Mouse (Mus musculus) liver, embryonic 15.5 days (tissue): ENCODE results near the gene Fkbp9. TPM values are rescaled to one million over a fixed set of nuclear protein-coding genes. Genes with fewer than 3 reads are reported as not detected.
A peak's percentile ranks its signal among the peaks of the same experiment; 100 is the strongest.

Experiments
- ATAC-seq: fragments of 200-750 bp; cut with Nextera tagmentation; 2 replicates; pipeline ENCODE4 v1.8.0; 2017; ENCODE audit warnings: moderate number of reproducible peaks, mild to moderate bottlenecking, moderate library complexity; ENCODE audit not compliant: insufficient read depth
- H3K27ac ChIP-seq: fragments of 300-500 bp; sonication (generic); replicated peaks from 2 replicates; pipeline ENCODE4 v1.5.1; 2015; ENCODE audit warnings: mild to moderate bottlenecking, inconsistent platforms
- H3K27me3 ChIP-seq: fragments of 300-500 bp; sonication (generic); 2 replicates; pipeline ENCODE4 v1.6.1; 2015; ENCODE audit warnings: mild to moderate bottlenecking, inconsistent platforms
- H3K36me3 ChIP-seq: fragments of 300-500 bp; sonication (generic); replicated peaks from 2 replicates; pipeline ENCODE4 v1.6.1; 2015; ENCODE audit warnings: moderate library complexity, mild to moderate bottlenecking, inconsistent platforms
- H3K4me1 ChIP-seq: fragments of 300-500 bp; sonication (generic); replicated peaks from 2 replicates; pipeline ENCODE4 v1.6.1; 2015; ENCODE audit warnings: inconsistent platforms
- H3K4me2 ChIP-seq: fragments of 300-500 bp; sonication (generic); 2 replicates; pipeline ENCODE4 v1.6.1; 2015; ENCODE audit warnings: moderate library complexity, mild to moderate bottlenecking, inconsistent platforms
- H3K4me3 ChIP-seq: fragments of 300-500 bp; sonication (generic); replicated peaks from 2 replicates; pipeline ENCODE4 v1.5.1; 2015; ENCODE audit warnings: mild to moderate bottlenecking, inconsistent platforms
- H3K9ac ChIP-seq: fragments of 300-500 bp; sonication (generic); 2 replicates; pipeline ENCODE4 v1.6.1; 2015; ENCODE audit warnings: moderate library complexity, mild to moderate bottlenecking, inconsistent platforms
- H3K9me3 ChIP-seq: fragments of 300-500 bp; sonication (generic); replicated peaks from 2 replicates; pipeline ENCODE4 v1.6.1; 2016; ENCODE audit warnings: inconsistent platforms
- WGBS: fragments of 180-500 bp; shearing (Covaris S2); methylation state at CpG from one replicate; pipeline ENCODE4 v1.1.7; 2015; ENCODE audit warnings: mixed read lengths; ENCODE audit not compliant: insufficient replicate concordance; 5-methylcytosine and 5-hydroxymethylcytosine counted together
- polyA plus RNA-seq: library from polyadenylated mRNA; unstranded; fragments of >200 nt; fragmentation: Nextera tagmentation; extraction: Ambion mirVana; gene quantifications from 2 replicates; pipeline ENCODE4 v1.2.1, GENCODE M21; 2015

Fkbp9 gene
- polyA plus RNA-seq, 1 experiment from 2014 or later = 23.7 TPM

- Histone ChIP-seq H3K9me3 (no peaks in the 10 kb centered on the region), H3K4me1 (no peaks in the 10 kb centered on the region), H3K36me3 (no peaks in the 10 kb centered on the region), H3K4me2 (no peak overlapping the region), H3K27ac (no peak overlapping the region), H3K27me3 (peaks cover 20% of the 10 kb centered on the region), H3K9ac (no peak overlapping the region), H3K4me3 (no peak overlapping the region)
- WGBS = 87% methylated on average over 4 of the region's 4 CpGs
- ATAC-seq = no peak
These were observed 26.8 kb upstream of the Fkbp9 start for GRCm38 (mm10) chr6:56805026-56805425.

GRCm38 (mm10) chr6:56806195-56806594 is 25.7 kb upstream of the Fkbp9 start:
- H3K4me2 ChIP-seq = no peak overlapping the region
- H3K4me1 ChIP-seq = no peaks in the 10 kb centered on the region
- ATAC-seq = no peak
- H3K27me3 ChIP-seq = peaks cover 20% of the 10 kb centered on the region
- no peak overlapping the region for H3K27ac ChIP-seq
- H3K9me3 ChIP-seq = no peaks in the 10 kb centered on the region
- no peak overlapping the region for H3K4me3 ChIP-seq
- no peak overlapping the region for H3K9ac ChIP-seq
- WGBS = 53% methylated on average over 2 of the region's 2 CpGs
- no peaks in the 10 kb centered on the region for H3K36me3 ChIP-seq

GRCm38 (mm10) chr6:56808656-56809055 is 23.2 kb upstream of the Fkbp9 start:
- Histone ChIP-seq H3K9me3 (no peaks in the 10 kb centered on the region), H3K27ac (no peak overlapping the region), H3K36me3 (no peaks in the 10 kb centered on the region), H3K27me3 (peaks cover 20% of the 10 kb centered on the region), H3K4me2 (no peak overlapping the region), H3K4me3 (no peak overlapping the region), H3K9ac (no peak overlapping the region), H3K4me1 (no peaks in the 10 kb centered on the region)
- 12% methylated on average over 3 of the region's 3 CpGs for WGBS
- peak; percentile 52; the same call in 1 of the 2 replicates for ATAC-seq

GRCm38 (mm10) chr6:56813332-56813731 is 18.5 kb upstream of the Fkbp9 start:
- 50% methylated on average over 2 of the region's 2 CpGs for WGBS
- H3K27ac ChIP-seq = no peak overlapping the region

GRCm38 (mm10) chr6:56818436-56819123 is 13.3 kb upstream of the Fkbp9 start:
- Histone ChIP-seq H3K27me3 (no peaks in the 10 kb centered on the region), H3K4me3 (no peak overlapping the region), H3K27ac (no peak overlapping the region), H3K4me1 (peaks cover 4% of the 10 kb centered on the region; the same call in 1 of the 2 replicates), H3K4me2 (no peak overlapping the region), H3K36me3 (no peaks in the 10 kb centered on the region), H3K9ac (no peak overlapping the region), H3K9me3 (no peaks in the 10 kb centered on the region)
- 65% methylated on average over 5 of the region's 5 CpGs for WGBS
- no peak for ATAC-seq

More at GRCm38 (mm10) chr6:56813332-56813731, 18.5 kb upstream of the Fkbp9 start:
- ATAC-seq = no peak
- H3K4me2 ChIP-seq = no peak overlapping the region
- H3K27me3 ChIP-seq = 0 out of 2 replicates have a peak, but pooled peaks cover 1% of the 10 kb centered on the region
- no peak overlapping the region for H3K4me3 ChIP-seq
- H3K4me1 ChIP-seq = no peaks in the 10 kb centered on the region
- no peak overlapping the region for H3K9ac ChIP-seq
- H3K9me3 ChIP-seq = no peaks in the 10 kb centered on the region
- no peaks in the 10 kb centered on the region for H3K36me3 ChIP-seq

GRCm38 (mm10) chr6:56819124-56819487 is 12.8 kb upstream of the Fkbp9 start:
- no peak overlapping the region for H3K4me2 ChIP-seq
- no peaks in the 10 kb centered on the region for H3K36me3 ChIP-seq
- H3K4me3 ChIP-seq = no peak overlapping the region
- ATAC-seq = no peak
- H3K27ac ChIP-seq = no peak overlapping the region
- no peaks in the 10 kb centered on the region for H3K9me3 ChIP-seq
- H3K4me1 ChIP-seq = peaks cover 4% of the 10 kb centered on the region; the same call in 1 of the 2 replicates
- no peak overlapping the region for H3K9ac ChIP-seq
- no peaks in the 10 kb centered on the region for H3K27me3 ChIP-seq
- 68% methylated on average over 2 of the region's 2 CpGs for whole genome bisulfite sequencing

- no peaks in the 10 kb centered on the region for H3K36me3 ChIP-seq
- no peak overlapping the region for H3K9ac ChIP-seq
- no peaks in the 10 kb centered on the region for H3K9me3 ChIP-seq
- peaks cover 2% of the 10 kb centered on the region; the same call in 1 of the 2 replicates for H3K27me3 ChIP-seq
- no peak for ATAC-seq
- no peak overlapping the region for H3K4me2 ChIP-seq
- no peak overlapping the region for H3K4me3 ChIP-seq
- WGBS = 35% methylated on average over 3 of the region's 3 CpGs
- H3K27ac ChIP-seq = no peak overlapping the region
- peaks cover 16% of the 10 kb centered on the region for H3K4me1 ChIP-seq
These were observed 6.2 kb upstream of the Fkbp9 start for GRCm38 (mm10) chr6:56825657-56826056.

GRCm38 (mm10) chr6:56832407-56832796 is 543 bp downstream of the Fkbp9 start:
- no peaks in the 10 kb centered on the region for H3K36me3 ChIP-seq
- H3K27me3 ChIP-seq = peaks cover 20% of the 10 kb centered on the region
- peak overlapping the region; percentile 42; the same call in 1 of the 2 replicates for H3K27ac ChIP-seq
- no peaks in the 10 kb centered on the region for H3K9me3 ChIP-seq
- peak overlapping the region; percentile 56; the same call in 1 of the 2 replicates for H3K9ac ChIP-seq
- ATAC-seq = peak; percentile 45; the same call in 1 of the 2 replicates
- peak overlapping the region; percentile 64 for H3K4me3 ChIP-seq
- peak overlapping the region; percentile 87 for H3K4me2 ChIP-seq
- WGBS = 5% methylated on average over 15 of the region's 15 CpGs
- H3K4me1 ChIP-seq = peaks cover 14% of the 10 kb centered on the region

- Histone ChIP-seq H3K9ac (no peak overlapping the region), H3K27me3 (peaks cover 20% of the 10 kb centered on the region), H3K27ac (no peak overlapping the region), H3K36me3 (no peaks in the 10 kb centered on the region), H3K9me3 (no peaks in the 10 kb centered on the region), H3K4me2 (peak overlapping the region; percentile 87), H3K4me1 (peaks cover 14% of the 10 kb centered on the region), H3K4me3 (peak overlapping the region; percentile 64)
- ATAC-seq = no peak
These were observed 971 bp downstream of the Fkbp9 start for GRCm38 (mm10) chr6:56832830-56833229.

GRCm38 (mm10) chr6:56834769-56835168 is 2.9 kb downstream of the Fkbp9 start:
- 76% methylated on average over 5 of the region's 5 CpGs for WGBS
- no peak overlapping the region for H3K4me2 ChIP-seq
- no peaks in the 10 kb centered on the region for H3K9me3 ChIP-seq
- H3K27ac ChIP-seq = no peak overlapping the region
- no peaks in the 10 kb centered on the region for H3K36me3 ChIP-seq
- no peak overlapping the region for H3K4me3 ChIP-seq
- no peak for ATAC-seq
- no peak overlapping the region for H3K9ac ChIP-seq
- peaks cover 20% of the 10 kb centered on the region for H3K27me3 ChIP-seq
- peaks cover 22% of the 10 kb centered on the region for H3K4me1 ChIP-seq

GRCm38 (mm10) chr6:56835532-56835931 is 3.7 kb downstream of the Fkbp9 start:
- Histone ChIP-seq H3K4me1 (peaks cover 22% of the 10 kb centered on the region), H3K4me3 (no peak overlapping the region), H3K9me3 (no peaks in the 10 kb centered on the region), H3K36me3 (no peaks in the 10 kb centered on the region; the same call in 1 of the 2 replicates), H3K4me2 (no peak overlapping the region), H3K9ac (no peak overlapping the region), H3K27ac (no peak overlapping the region), H3K27me3 (peaks cover 19% of the 10 kb centered on the region)
- WGBS = 77% methylated on average over 10 of the region's 10 CpGs
- no peak for ATAC-seq

- ATAC-seq = no peak
- H3K27ac ChIP-seq = no peak overlapping the region
- H3K4me1 ChIP-seq = peaks cover 20% of the 10 kb centered on the region
- no peaks in the 10 kb centered on the region; the same call in 1 of the 2 replicates for H3K36me3 ChIP-seq
- H3K9ac ChIP-seq = no peak overlapping the region
- no peak overlapping the region for H3K4me2 ChIP-seq
- H3K27me3 ChIP-seq = peaks cover 4% of the 10 kb centered on the region
- H3K4me3 ChIP-seq = no peak overlapping the region
- WGBS = 80% methylated on average over 12 of the region's 12 CpGs
- H3K9me3 ChIP-seq = no peaks in the 10 kb centered on the region
These were observed 5.3 kb downstream of the Fkbp9 start for GRCm38 (mm10) chr6:56837166-56837565.
